Mouse (Mus musculus) MEL (cell line): ENCODE data around the gene Hoxc5. TPM values are rescaled to one million over a fixed set of nuclear protein-coding genes. Genes with fewer than 3 reads are reported as not detected.

ENCODE experiments used
- DNase-seq: peaks from one replicate; pipeline ENCODE4 v3.0.0; 2011; ENCODE audit warnings: low read depth, low spot score
- H3K27ac ChIP-seq: 2 replicates; pipeline ENCODE4 v1.5.1; 2012; ENCODE audit warnings: low read depth, mild to moderate bottlenecking, control low read depth, low read length, moderate library complexity; ENCODE audit not compliant: control insufficient read depth
- H3K27me3 ChIP-seq, 2 experiments: fragments of 150-350 bp in 1 of 2; sonication (generic) in 1 of 2; 2 replicates each; pipeline ENCODE4 v1.6.1; 2012; ENCODE audit warnings: low read length in 2 of 2, mild to moderate bottlenecking in 2 of 2, improper control_type of control experiment in 1 of 2, moderate library complexity in 1 of 2; ENCODE audit not compliant: insufficient read depth in 2 of 2, control insufficient read depth in 1 of 2
- H3K36me3 ChIP-seq, 2 experiments: 2 replicates each; pipeline ENCODE4 v1.6.1; 2012 to 2014; ENCODE audit warnings: low read length in 2 of 2, improper control_type of control experiment in 1 of 2, inconsistent platforms in 1 of 2, mild to moderate bottlenecking in 1 of 2; ENCODE audit not compliant: insufficient read depth in 2 of 2, control insufficient read depth in 1 of 2
- H3K4me1 ChIP-seq, 2 experiments: fragments of 150-350 bp in 1 of 2; sonication (generic) in 1 of 2; 2 replicates each; pipeline ENCODE4 v1.6.1; 2012; ENCODE audit warnings: low read length in 2 of 2, improper control_type of control experiment in 1 of 2, mild to moderate bottlenecking in 1 of 2; ENCODE audit not compliant: insufficient read depth in 2 of 2, control insufficient read depth in 1 of 2
- H3K4me3 ChIP-seq, 2 experiments: fragments of 150-350 bp in 1 of 2; sonication (generic) in 1 of 2; 2 replicates each; pipeline ENCODE4 v1.5.1; 2012; ENCODE audit warnings: low read depth in 2 of 2, low read length in 2 of 2, mild to moderate bottlenecking in 2 of 2, moderate library complexity in 2 of 2, control low read depth in 1 of 2, improper control_type of control experiment in 1 of 2; ENCODE audit not compliant: control insufficient read depth in 1 of 2, insufficient read depth in 1 of 2
- H3K79me2 ChIP-seq: 2 replicates; pipeline ENCODE4 v1.6.1; 2012; ENCODE audit warnings: mild to moderate bottlenecking, low read length, moderate library complexity; ENCODE audit not compliant: control insufficient read depth, poor library complexity, insufficient read depth
- H3K9ac ChIP-seq: 2 replicates; pipeline ENCODE4 v1.6.1; 2012; ENCODE audit warnings: low read depth, mild to moderate bottlenecking, control low read depth, low read length, moderate library complexity; ENCODE audit not compliant: control insufficient read depth, poor library complexity, severe bottlenecking
- H3K9me3 ChIP-seq: fragments of 150-350 bp; sonication (generic); replicated peaks from 2 replicates; pipeline ENCODE4 v1.6.1; 2012; ENCODE audit warnings: mild to moderate bottlenecking, low read length, improper control_type of control experiment, moderate library complexity; ENCODE audit not compliant: insufficient read depth
- CHD1 ChIP-seq: IDR thresholded peaks from 2 replicates; pipeline ENCODE4 v1.6.1; 2012; ENCODE audit warnings: low read depth, mild to moderate bottlenecking, inconsistent platforms, low read length, improper control_type of control experiment
- CHD2 ChIP-seq: IDR thresholded peaks from 2 replicates; pipeline ENCODE4 v1.6.1; 2011; ENCODE audit warnings: low read length, improper control_type of control experiment
- ELF1 ChIP-seq: IDR thresholded peaks from 2 replicates; pipeline ENCODE4 v1.6.1; 2014; ENCODE audit warnings: low read depth, mild to moderate bottlenecking, inconsistent platforms, low read length, improper control_type of control experiment, moderate library complexity
- ETS1 ChIP-seq: IDR thresholded peaks from 2 replicates; pipeline ENCODE4 v1.6.1; 2012; ENCODE audit warnings: low read depth, mild to moderate bottlenecking, inconsistent platforms, low read length, improper control_type of control experiment, moderate library complexity
- GATA1 ChIP-seq: IDR thresholded peaks from 2 replicates; pipeline ENCODE4 v1.6.1; 2011; ENCODE audit warnings: low read depth, low read length, improper control_type of control experiment
- HCFC1 ChIP-seq: IDR thresholded peaks from 2 replicates; pipeline ENCODE4 v1.6.1; 2012; ENCODE audit warnings: low read depth, mild to moderate bottlenecking, inconsistent platforms, low read length, improper control_type of control experiment, moderate library complexity
- JUND ChIP-seq: IDR thresholded peaks from 2 replicates; pipeline ENCODE4 v1.6.1; 2011; ENCODE audit warnings: low read depth, mild to moderate bottlenecking, improper control_type of control experiment, low read length
- MAFK ChIP-seq: IDR thresholded peaks from 2 replicates; pipeline ENCODE4 v1.6.1; 2011; ENCODE audit warnings: low read depth, mild to moderate bottlenecking, low read length, improper control_type of control experiment, borderline replicate concordance
- MAX ChIP-seq: IDR thresholded peaks from 2 replicates; pipeline ENCODE4 v1.6.1; 2011; ENCODE audit warnings: low read length, improper control_type of control experiment
- MAZ ChIP-seq: IDR thresholded peaks from 2 replicates; pipeline ENCODE4 v1.6.1; 2012; ENCODE audit warnings: low read depth, mild to moderate bottlenecking, inconsistent platforms, low read length, improper control_type of control experiment
- MEF2A ChIP-seq: IDR thresholded peaks from 2 replicates; pipeline ENCODE4 v1.6.1; 2014; ENCODE audit warnings: low read depth, mild to moderate bottlenecking, inconsistent platforms, low read length, improper control_type of control experiment; ENCODE audit not compliant: poor library complexity, insufficient replicate concordance, severe bottlenecking; ENCODE audit errors: extremely low read depth
- MYB ChIP-seq: IDR thresholded peaks from 2 replicates; pipeline ENCODE4 v1.6.1; 2011; ENCODE audit warnings: mild to moderate bottlenecking, low read depth, low read length, improper control_type of control experiment
- MYC ChIP-seq: IDR thresholded peaks from 2 replicates; pipeline ENCODE4 v1.6.1; 2011; ENCODE audit warnings: low read depth, mild to moderate bottlenecking, low read length, improper control_type of control experiment, moderate library complexity
- POLR2AphosphoS2 ChIP-seq: IDR thresholded peaks from 2 replicates; pipeline ENCODE4 v1.6.1; 2011; ENCODE audit warnings: low read length, improper control_type of control experiment
- RAD21 ChIP-seq: IDR thresholded peaks from 2 replicates; pipeline ENCODE4 v1.6.1; 2011; ENCODE audit warnings: mild to moderate bottlenecking, low read depth, low read length, improper control_type of control experiment
- RCOR1 ChIP-seq: IDR thresholded peaks from 2 replicates; pipeline ENCODE4 v1.6.1; 2012; ENCODE audit warnings: low read depth, mild to moderate bottlenecking, inconsistent platforms, low read length, improper control_type of control experiment
- SIN3A ChIP-seq: IDR thresholded peaks from 2 replicates; pipeline ENCODE4 v1.6.1; 2012; ENCODE audit warnings: low read length, improper control_type of control experiment, inconsistent platforms
- SMC3 ChIP-seq: IDR thresholded peaks from 2 replicates; pipeline ENCODE4 v1.6.1; 2011; ENCODE audit warnings: low read depth, low read length, improper control_type of control experiment
- TAL1 ChIP-seq: IDR thresholded peaks from 2 replicates; pipeline ENCODE4 v1.6.1; 2012; ENCODE audit warnings: mild to moderate bottlenecking, inconsistent platforms, low read length, moderate library complexity, mixed read lengths
- TBP ChIP-seq: IDR thresholded peaks from 2 replicates; pipeline ENCODE4 v1.8.0; 2011; ENCODE audit warnings: low read depth, low read length, improper control_type of control experiment
- TCF12 ChIP-seq: IDR thresholded peaks from 2 replicates; pipeline ENCODE4 v1.6.1; 2014; ENCODE audit warnings: low read depth, mild to moderate bottlenecking, inconsistent platforms, low read length, improper control_type of control experiment, moderate library complexity
- UBTF ChIP-seq: IDR thresholded peaks from 2 replicates; pipeline ENCODE4 v1.6.1; 2012; ENCODE audit warnings: low read depth, mild to moderate bottlenecking, inconsistent platforms, low read length, improper control_type of control experiment, moderate library complexity, borderline replicate concordance; ENCODE audit not compliant: insufficient read depth
- USF1 ChIP-seq: IDR thresholded peaks from 2 replicates; pipeline ENCODE4 v1.6.1; 2014; ENCODE audit warnings: low read depth, mild to moderate bottlenecking, inconsistent platforms, low read length, improper control_type of control experiment, moderate library complexity
- USF2 ChIP-seq, 2 experiments: IDR thresholded peaks; 2 replicates each; pipeline ENCODE4 v1.6.1; 2011 to 2012; ENCODE audit warnings: improper control_type of control experiment in 2 of 2, low read length in 2 of 2, borderline replicate concordance in 1 of 2, inconsistent platforms in 1 of 2, low read depth in 1 of 2, mild to moderate bottlenecking in 1 of 2; ENCODE audit not compliant: insufficient read depth in 1 of 2
- ZC3H11A ChIP-seq: IDR thresholded peaks from 2 replicates; pipeline ENCODE4 v1.6.1; 2012; ENCODE audit warnings: low read depth, mild to moderate bottlenecking, inconsistent platforms, low read length, improper control_type of control experiment
- ZKSCAN1 ChIP-seq: IDR thresholded peaks from 2 replicates; pipeline ENCODE4 v1.6.1; 2012; ENCODE audit warnings: low read depth, mild to moderate bottlenecking, inconsistent platforms, low read length, improper control_type of control experiment, moderate library complexity
- ZMIZ1 ChIP-seq: IDR thresholded peaks from 2 replicates; pipeline ENCODE4 v1.6.1; 2012; ENCODE audit warnings: low read depth, mild to moderate bottlenecking, inconsistent platforms, low read length, improper control_type of control experiment, moderate library complexity
- polyA plus RNA-seq, 2 experiments: library from polyadenylated mRNA; stranded (reverse) in 1 of 2; unstranded in 1 of 2; fragments of >175 nt in 1 of 2; fragments of >200 nt in 1 of 2; gene quantifications; 2 replicates each; pipeline versions ENCODE4 v1.2.1 to v1.2.4; 2012; ENCODE audit warnings: low replicate concordance in 2 of 2, low read depth in 1 of 2; ENCODE audit not compliant: insufficient read length in 2 of 2, insufficient read depth in 1 of 2, missing spikeins in 1 of 2
- total RNA-seq: library from RNA; depleted of rRNA; stranded (reverse); fragments of 300-350 nt; gene quantifications from 2 replicates; pipeline ENCODE4 v1.2.3, GENCODE M21; 2012

Gene Hoxc5
- total and polyA plus RNA-seq, 3 experiments, result 0.46 to 3.0 TPM; not detected in 1

- Histone ChIP-seq H3K79me2 (peaks cover 8% of the 10 kb centered on the region; the same call in 1 of the 2 replicates), H3K27me3 (no peaks in the 10 kb centered on the region), H3K27ac (no peak overlapping the region), H3K4me3 (no peak overlapping the region), H3K9ac (no peak overlapping the region), H3K36me3 (no peaks in the 10 kb centered on the region), H3K4me1 (peaks cover 0 to 6% of the 10 kb centered on the region in 2 experiments; a peak in 1 of 4 replicates), H3K9me3 (no peaks in the 10 kb centered on the region)
- no peak for DNase-seq
- TF ChIP-seq GATA1, result no peak
- TF ChIP-seq CHD1, result no peak
- no peak for TF ChIP-seq SMC3
- TF ChIP-seq TAL1, result no peak
- TF ChIP-seq MAX, result no peak
- no peak for TF ChIP-seq MAZ
- no peak for TF ChIP-seq ZMIZ1
- no peak for TF ChIP-seq HCFC1
- TF ChIP-seq MYB, result no peak
- TF ChIP-seq MEF2A, result no peak
- no peak for TF ChIP-seq MAFK
- TF ChIP-seq USF1, result no peak
- TF ChIP-seq ETS1, result no peak
- no peak for TF ChIP-seq UBTF
- no peak for TF ChIP-seq TCF12
- no peak for TF ChIP-seq TBP
These were observed 47.1 kb downstream of the Hoxc5 start for GRCm38 (mm10) chr15:103014166-103015008.

DNA sequence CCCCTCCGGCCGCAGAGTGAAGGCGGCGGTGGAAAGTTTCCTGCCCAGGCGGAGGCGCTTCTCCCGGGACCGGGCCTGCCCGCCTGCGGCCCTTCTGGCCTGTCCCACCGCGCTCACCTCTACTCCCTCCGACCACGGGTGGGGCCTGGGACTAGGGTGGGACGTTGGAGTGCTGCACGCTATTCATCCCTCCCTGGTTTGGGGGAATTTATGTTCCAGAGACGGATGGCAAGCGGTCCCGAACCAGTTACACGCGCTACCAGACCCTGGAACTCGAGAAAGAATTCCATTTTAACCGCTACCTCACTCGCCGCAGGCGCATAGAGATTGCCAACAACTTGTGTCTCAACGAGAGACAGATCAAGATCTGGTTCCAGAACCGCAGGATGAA is 47.8 kb downstream of the Hoxc5 start:
- no peak overlapping the region for H3K27ac ChIP-seq
- 0 out of 4 replicates have a peak, but pooled peaks cover 0 to 2% of the 10 kb centered on the region in 2 experiments for H3K4me1 ChIP-seq
- H3K36me3 ChIP-seq, result no peaks in the 10 kb centered on the region
- no peak overlapping the region for H3K9ac ChIP-seq
- H3K79me2 ChIP-seq, result peaks cover 7% of the 10 kb centered on the region; the same call in 1 of the 2 replicates
- H3K9me3 ChIP-seq, result no peaks in the 10 kb centered on the region
- no peaks in the 10 kb centered on the region for H3K27me3 ChIP-seq
- H3K4me3 ChIP-seq, result no peak overlapping the region
- DNase-seq, result no peak
- TF ChIP-seq RCOR1 (no peak), MYC (no peak), TCF12 (no peak), ELF1 (no peak), MEF2A (no peak), ZC3H11A (no peak), CHD1 (no peak), UBTF (no peak), TBP (no peak), USF2 (IDR thresholded peaks at IDR 0.05; ENCODE audit: borderline replicate concordance in 1 of 2, insufficient read depth in 1 of 2, low read depth in 1 of 2, low read length in 2 of 2) (no peak), JUND (no peak), MYB (no peak), SMC3 (no peak), MAZ (no peak), SIN3A (no peak), RAD21 (no peak), ZKSCAN1 (no peak), CHD2 (no peak), POLR2AphosphoS2 (no peak)
- TF ChIP-seq, all 39 proteins: peak for 0
